Mouse (Mus musculus) ovary, postnatal 10 days (tissue): Measurements from ENCODE around the gene Hist1h2bf.
"Not testable (repeated sequence)": the region's sequence is repeated elsewhere in the genome, so short reads cannot be mapped to it uniquely, and the experiment has no call there.

ENCODE experiments used
- DNase-seq: peaks from one replicate; pipeline ENCODE4 v3.0.0; 2022; ENCODE audit warnings: low spot score

The Hist1h2bf gene

DNA sequence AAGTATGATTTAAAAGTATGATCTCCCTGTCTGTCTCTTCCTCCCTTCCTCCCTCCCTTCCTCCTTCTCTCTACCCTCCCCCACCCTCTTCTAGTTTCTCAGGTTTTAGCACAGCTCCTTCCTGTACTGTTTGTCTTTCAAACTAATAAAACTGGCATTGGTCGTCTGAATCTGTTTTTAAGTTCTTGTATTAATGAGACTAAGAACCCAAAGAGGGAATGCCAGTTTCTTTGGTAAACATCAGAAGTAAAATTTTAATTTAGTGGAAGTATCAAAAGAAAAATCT is 12.9 kb upstream of the Hist1h2bf start:
- no peak for DNase-seq

DNA sequence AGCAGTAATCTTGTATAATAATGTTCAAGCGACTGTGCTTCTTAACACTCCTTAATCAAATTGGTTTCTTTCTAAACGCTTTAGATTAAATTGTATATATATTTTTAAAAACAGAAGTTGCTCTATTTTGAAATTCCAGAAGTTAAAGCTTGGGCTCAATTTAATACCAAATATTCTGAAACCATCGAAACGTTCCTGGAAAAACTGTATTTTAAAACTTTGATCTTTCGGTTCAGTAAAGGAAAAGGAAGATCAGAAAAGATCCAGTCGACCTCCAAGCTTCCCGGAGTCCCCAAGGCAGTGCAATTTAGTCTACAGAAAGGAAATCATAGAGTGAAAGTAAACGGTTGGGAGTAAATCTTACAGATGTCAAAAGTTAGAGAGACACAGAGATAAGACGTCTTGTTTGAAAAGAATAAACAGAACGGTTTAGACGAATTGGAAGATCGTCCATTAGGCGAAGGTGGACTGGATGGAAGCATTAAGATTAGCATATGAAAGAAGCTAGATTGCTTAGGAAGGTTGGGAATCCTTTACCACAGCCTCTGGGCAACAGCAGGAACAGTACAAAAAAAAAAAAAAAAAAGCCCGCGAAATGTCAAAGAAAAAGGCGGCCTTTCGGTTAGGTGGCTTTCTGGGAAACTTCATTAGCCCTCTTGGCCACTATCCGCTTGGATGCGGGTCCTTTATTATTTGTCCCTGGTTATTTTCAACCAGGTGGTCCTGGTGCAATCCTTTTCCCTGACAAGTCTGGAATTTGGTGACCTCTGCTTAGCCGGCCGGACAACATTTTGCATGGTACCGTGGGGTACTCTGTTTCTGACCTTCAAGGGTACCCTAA is 12.3 kb upstream of the Hist1h2bf start:
- no peak for DNase-seq

DNA sequence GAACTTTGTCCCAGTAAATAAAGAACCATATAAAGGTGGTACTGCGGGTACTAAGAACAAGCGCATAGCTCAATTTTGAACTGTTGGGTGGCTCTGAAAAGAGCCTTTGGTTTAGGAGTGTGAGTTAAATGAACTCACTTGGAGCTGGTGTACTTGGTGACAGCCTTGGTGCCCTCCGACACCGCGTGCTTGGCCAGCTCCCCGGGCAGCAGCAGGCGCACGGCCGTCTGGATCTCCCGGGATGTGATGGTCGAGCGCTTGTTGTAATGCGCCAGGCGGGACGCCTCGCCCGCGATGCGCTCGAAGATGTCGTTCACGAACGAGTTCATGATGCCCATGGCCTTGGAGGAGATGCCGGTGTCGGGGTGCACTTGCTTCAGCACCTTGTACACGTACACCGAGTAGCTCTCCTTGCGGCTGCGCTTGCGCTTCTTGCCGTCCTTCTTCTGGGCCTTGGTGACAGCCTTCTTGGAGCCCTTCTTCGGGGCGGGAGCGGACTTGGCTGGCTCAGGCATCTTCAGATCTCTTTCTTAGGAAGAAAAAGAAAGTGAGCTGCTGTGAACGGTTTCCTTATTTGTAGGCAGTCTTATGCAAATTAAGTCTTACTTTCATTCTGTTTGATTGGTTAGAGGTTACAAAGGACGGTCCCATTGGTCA is 11.6 kb upstream of the Hist1h2bf start:
- peak; percentile 55 for DNase-seq

DNA sequence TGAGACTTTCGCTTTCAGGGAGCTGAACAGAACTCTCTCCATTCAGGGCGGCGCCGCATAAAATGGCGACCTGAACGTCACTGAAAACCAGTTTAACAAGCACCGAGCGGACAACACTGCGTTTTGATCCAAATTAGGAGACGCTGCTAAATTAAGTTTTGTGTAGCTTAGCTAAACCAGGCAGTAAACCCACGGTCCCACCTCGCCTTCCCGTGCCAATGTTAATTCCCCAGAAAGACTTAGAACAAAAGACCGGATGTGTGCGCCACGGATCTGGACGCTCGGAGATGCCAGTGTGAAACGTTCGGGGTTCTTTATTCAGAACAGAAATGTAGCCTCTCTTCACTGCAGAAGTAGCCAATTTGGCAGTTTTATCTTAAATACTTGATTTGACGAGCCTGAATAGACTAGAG is 11.0 kb upstream of the Hist1h2bf start:
- DNase-seq: no peak

DNA sequence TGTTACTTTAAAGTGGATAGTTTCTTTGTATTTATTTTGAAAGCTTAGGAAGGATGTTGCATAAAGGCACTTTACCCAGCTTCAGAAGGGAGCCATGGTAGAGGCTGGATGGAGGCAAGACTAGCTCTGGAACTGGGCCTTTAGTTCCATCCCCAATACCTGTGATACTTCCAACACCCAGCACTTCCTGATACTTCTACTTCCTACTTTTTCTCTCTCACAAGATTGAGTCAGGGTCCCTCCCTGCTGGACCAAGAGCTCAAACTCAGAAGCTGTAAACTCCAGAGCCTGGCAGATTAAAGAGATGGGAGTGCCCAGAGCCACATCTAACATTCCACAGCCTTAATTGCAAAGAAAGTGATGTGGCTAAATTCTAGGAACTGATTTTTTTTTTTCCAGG is 10.3 kb upstream of the Hist1h2bf start:
- DNase-seq: no peak

DNA sequence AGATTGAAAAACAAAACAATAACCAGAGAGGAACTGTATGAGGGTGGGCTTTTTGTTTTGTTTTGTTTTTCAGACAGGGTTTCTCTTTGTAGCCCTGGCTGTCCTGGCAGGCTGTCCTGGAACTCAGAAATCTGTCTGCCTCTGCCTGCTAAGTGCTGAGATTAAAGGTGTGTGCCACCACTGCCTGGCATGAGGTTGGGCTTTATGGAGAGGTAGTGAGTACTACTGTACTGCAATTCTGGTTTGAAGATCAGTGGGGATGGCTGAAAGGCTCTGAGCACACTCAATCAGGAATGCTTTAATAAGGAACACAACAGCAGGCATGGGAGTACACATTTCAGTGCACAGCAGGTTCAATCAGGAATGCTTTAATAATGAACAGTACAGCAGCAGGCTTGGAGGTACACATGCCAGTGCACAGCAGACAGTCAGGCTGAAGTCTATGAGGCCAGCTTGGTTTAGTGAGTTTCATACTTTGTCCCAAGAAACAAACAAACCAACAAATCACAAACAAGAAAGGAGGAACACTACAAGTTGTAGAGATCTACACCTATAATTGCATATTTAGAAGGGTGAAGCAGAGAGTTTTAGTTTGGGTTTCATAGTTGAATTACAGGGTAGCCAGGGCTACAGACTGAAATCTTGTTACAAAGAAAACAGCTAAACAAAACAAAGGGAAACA is 9.5 kb upstream of the Hist1h2bf start:
- no peak for DNase-seq

DNA sequence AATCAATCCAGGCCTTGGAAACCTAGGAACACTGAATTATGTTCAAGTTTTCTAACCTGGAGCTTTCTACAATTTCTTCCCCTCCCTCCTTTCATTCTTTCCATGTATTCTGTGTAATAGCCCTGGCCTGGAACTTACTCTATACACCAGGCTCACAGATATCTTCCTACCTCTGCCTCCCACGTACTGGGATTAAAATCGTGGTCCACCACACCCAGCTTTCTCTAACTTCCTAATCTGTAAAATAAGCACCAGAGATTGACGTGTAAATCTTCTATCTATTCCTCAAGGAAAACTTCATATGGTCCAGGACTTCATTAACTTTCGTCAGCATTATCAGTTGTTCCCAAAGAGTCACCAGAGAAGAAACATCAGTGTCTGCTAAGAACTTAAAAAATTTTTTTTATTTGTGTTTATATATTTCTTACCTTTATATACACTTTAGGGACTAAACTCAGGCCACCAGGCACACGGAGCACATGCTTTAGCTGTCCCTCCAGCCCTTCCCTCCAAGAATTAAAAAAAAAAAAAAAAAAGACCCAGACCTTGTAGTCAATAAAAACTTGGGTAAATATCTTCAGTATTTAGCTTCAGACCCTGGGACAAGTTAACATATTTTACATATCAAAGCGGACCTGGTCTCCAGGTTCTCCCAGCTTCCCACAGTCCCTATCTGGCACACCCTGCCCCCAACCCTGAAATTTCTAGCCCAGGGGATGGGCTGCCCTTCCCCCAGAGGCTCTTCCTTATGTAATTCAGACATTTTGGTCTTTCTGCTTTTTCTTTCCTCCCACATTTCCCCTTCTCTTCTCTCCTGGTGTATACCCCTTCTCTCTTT is 8.4 kb upstream of the Hist1h2bf start:
- no peak for DNase-seq

DNA sequence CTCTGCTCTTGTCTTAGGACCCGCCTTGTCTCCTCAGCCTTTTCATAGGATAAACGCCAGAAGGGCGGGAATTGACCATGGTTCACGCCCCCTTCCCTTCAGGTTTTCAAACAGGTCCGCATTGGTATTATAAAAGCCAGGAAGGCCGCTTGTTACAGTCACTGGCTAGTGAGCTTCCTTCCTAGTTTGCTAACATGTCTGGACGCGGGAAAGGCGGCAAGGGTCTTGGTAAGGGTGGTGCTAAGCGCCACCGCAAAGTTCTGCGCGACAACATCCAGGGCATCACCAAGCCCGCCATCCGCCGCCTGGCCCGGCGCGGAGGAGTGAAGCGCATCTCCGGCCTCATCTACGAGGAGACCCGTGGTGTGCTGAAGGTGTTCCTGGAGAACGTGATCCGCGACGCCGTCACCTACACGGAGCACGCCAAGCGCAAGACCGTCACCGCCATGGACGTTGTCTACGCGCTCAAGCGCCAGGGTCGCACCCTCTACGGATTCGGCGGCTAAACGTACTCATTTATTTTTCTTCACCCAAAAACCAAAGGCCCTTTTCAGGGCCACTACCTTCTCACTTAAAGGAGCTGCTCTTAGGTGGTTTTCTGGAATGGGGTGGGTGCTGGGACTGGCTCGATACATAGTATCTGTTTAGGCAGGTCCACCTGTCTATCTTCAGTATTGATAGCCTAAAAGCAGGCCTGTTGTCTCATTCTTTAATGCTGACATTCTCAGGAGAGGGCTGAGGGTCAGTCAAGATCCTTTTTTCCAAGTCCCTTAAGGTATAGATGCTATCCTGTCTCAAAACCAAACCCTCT is 7.6 kb upstream of the Hist1h2bf start, which contains the start of gene Hist1h4d:
TSS of gene Hist1h4d (plus strand) at position 191 of the 811 bp plus-strand sequence.
- DNase-seq: peak; percentile 97

DNA sequence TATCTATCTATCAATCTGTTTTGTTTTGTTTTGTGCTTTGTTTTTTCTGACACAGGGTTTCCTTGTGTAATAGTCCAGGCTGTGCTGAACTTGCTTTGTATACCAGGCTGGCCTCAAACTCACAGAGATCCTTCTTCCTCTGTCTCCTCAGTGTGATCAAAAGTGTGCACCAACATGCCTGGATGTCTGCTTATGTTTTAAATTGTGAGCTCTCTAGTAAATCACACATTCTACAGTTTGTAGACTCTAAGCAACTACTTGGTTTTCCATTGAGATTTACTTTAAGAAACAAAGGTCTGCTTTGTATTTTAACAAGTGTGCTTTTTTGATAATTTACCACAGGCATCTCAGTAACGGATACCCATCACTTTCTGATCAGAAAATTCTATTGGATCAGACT is 3.8 kb upstream of the Hist1h2bf start:
- DNase-seq: no peak

DNA sequence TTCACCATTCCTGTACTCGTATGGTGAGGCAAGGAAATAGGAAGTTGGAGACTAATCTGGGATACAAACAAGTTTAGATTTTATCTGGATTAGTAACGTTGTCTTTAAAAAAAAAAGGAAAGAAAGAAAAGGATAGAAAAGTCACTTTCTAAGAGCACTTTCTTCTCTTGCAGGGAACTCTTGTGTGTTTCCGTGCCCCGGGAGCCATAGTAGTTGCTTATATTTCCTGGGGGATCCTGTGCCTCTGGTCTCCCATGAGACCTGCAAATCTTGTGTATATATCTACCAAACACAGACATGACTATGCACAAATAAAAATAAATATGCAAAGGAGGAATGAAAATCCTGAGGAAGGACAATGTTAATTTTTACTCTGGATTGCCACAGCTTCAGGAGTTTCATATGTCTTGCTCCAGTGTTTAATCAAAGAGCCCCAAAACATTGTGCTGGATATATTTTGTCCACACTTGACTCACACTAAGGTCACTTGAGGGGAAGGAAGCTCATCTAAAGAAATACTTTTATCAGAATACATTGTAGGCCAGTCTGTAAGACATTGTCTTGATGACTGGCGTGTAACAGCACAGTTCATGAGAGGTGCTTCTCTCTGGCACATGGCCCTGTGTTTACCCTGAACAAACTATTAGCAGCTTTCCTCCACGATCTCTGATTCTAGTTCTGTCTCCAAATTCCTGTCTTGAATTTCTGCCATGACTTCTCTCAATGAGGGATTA is 3.1 kb upstream of the Hist1h2bf start:
- DNase-seq: no peak

DNA sequence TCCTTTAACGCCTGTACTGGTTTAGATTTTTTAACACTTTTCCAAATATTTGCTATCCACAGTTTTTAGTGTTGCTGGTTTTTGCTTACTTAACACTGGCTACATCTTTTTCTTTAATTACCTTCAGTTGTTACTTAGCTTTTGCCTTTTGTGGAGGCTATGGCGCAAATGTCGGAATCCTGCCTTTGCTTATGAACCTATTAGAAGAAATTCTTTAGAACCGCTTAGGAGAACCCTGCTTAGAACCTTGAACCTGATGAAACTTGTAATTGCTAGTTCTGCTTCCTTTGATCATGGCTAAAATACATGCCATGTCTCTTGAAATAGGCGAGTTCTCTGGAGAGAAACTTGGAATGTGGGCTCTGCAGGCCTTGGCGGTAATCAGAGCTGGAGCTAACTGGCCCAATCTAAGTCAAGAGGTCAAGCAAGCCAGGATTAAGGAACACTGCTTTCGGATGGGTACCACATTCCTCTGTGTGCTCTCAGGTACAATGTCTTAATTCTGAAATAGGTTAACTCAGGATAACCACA is 2.4 kb upstream of the Hist1h2bf start:
- no peak for DNase-seq

DNA sequence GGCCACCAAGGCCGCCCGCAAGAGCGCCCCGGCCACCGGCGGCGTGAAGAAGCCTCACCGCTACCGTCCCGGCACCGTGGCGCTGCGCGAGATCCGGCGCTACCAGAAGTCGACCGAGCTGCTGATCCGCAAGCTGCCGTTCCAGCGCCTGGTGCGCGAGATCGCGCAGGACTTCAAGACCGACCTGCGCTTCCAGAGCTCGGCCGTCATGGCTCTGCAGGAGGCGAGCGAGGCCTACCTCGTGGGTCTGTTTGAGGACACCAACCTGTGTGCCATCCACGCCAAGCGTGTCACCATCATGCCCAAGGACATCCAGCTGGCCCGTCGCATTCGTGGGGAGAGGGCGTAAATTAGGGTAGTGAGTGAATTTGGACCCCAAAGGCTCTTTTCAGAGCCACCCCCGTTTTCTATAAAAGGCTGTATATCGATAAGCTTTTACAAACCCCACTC is 1.9 kb upstream of the Hist1h2bf start:
- not testable (repeated sequence) for DNase-seq

DNA sequence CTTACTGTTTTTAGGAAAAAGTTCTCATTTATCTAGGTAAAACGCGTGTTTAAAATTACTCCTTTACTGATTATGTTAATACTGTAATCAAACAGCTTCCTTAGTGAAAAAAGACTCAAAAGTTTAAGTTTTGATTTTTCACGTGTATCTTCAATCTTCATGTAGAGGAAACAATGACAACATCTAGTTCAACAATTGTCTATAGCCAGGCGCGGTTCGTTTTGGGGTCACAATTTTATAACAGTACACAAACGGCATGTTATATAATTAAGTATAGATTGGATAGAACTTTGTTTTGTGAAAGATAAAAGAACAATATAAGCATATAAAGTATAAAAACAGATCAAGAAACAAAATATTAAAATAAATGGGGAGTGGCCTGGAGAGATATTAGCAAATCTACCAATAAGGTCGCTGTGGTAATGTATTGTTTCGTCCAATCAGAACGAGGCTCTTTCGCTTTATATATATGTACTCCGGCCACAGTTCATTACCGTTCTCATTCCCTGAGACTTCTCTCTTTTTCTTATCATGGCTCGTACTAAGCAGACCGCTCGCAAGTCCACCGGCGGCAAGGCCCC is 1.4 kb upstream of the Hist1h2bf start, which contains the start of gene Hist1h3d:
TSS of gene Hist1h3d (plus strand) at position 493 of the 581 bp plus-strand sequence.
- DNase-seq: no peak

DNA sequence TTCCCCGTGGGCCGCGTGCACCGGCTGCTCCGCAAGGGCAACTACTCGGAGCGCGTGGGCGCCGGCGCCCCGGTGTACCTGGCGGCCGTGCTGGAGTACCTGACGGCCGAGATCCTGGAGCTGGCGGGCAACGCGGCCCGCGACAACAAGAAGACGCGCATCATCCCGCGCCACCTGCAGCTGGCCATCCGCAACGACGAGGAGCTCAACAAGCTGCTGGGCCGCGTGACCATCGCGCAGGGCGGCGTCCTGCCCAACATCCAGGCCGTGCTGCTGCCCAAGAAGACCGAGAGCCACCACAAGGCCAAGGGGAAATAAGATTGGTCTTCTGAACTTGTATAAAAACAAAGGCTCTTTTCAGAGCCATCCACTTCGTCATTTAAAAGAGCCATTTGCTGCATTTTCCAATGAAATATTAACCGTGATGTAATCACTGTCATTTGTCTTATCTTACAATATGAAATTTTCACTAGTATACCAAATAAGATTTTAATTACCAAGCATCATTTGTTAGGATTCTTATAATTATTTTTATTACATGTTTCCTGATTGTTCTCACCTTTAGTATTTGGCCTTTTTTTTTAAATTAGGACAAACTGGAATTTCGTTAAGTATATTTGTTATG is 662 bp upstream of the Hist1h2bf start:
- not testable (repeated sequence) for DNase-seq

DNA sequence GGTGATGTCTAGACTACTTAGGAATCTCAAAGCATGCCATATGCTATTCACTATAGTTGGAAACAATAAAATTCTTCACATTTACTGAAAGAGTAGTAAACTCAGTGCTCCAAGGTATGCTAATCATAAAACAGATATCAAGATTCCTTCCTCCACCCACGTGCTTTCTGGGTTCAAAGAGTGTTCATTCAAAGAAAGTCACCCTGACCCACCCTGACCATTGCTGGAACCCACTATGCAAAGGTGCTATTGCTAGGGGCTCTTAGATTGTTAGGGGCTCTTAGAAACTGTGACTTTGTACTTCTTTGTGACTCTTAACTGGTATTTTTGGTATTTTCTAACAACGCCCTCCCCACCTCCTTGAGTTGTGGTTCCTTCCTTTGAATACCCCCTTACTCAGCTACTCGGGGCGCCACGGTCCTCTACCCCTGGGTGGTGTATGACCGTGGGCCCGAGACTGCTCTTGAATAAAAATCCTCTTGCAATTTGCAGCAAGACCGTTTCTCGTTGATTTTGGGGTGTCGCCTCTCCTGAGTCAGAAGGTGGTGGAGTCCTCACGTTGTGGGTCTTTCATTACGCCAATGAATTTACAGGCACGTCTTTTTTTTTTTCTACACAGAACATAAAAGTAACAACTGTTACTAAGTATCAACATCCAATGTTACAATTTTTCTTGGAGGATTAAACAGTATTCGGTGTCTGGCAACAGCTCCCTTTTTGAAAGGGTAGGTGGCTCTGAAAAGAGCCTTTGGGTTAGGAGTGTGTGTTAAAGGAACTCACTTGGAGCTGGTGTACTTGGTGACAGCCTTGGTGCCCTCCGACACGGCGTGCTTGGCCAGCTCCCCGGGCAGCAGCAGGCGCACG is 730 bp downstream of the Hist1h2bf start:
- not testable (repeated sequence) for DNase-seq

DNA sequence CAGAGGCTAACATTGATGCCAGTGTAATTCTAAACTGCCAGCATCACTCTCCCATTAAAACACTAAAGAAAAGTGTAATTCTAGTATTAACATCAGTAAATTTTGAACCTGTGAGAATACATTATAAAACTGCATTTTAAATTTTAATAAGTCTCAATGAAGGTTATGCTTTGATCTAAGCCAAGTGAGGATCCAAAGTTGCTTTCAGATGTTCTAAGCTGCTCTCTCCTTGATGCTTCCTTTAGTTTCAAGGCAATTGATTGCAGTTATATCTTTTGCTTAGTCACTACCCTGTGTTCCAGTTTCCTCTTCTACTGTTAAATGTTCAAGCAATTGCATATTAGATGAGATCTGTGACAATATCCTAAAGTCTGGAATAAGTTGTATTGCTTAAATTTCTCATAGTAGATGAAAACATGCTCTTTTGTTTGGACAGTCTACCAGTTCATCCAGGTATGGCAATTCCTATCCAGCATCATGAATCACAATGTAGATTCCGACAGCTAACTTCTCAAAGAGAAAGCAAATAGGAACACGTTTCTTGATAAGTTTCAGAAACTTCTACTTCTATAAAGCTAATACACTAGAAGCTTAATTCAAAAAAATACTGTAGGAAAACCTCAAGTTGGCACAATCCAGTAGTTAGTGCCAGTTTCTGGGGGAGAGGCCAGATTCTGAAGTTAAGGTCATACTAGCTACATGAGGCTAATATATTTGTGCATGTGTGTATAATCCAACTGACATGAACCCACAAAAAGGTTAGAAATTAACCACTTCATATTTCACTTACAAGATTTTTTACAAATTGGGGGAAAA is 1.6 kb downstream of the Hist1h2bf start:
- no peak for DNase-seq

DNA sequence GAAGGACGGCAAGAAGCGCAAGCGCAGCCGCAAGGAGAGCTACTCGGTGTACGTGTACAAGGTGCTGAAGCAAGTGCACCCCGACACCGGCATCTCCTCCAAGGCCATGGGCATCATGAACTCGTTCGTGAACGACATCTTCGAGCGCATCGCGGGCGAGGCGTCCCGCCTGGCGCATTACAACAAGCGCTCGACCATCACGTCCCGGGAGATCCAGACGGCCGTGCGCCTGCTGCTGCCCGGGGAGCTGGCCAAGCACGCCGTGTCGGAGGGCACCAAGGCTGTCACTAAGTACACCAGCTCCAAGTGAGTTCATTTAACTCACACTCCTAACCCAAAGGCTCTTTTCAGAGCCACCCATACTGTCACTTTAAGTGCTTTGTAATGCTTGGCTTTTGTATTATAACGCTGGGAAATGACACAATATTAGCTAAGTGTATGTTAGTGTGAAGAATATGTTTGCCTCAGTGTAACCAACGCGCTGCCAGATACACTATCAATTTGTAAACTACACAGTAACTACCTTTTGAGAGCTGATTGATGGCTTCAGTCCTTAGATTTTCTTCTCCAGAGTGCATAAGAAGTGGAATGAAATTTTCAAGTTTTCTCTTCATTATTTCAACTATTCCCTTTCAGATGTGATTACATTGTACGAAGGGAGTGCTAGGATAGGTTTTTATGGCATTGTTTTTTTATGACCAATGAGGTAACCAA is 2.3 kb downstream of the Hist1h2bf start:
- not testable (repeated sequence) for DNase-seq
